Mouse (Mus musculus) myocyte (in vitro differentiated cells): ENCODE measurements around the gene Enkd1.

ENCODE experiments used
- E2F4 ChIP-seq: IDR thresholded peaks from one replicate; pipeline ENCODE4 v1.6.1; 2011; ENCODE audit warnings: mild to moderate bottlenecking, control low read depth, moderate library complexity; ENCODE audit not compliant: insufficient read depth
- MAX ChIP-seq: IDR thresholded peaks from one replicate; pipeline ENCODE4 v1.6.1; 2011; ENCODE audit warnings: low read depth, mild to moderate bottlenecking, control low read depth
- MYOD1 ChIP-seq, 3 experiments: IDR thresholded peaks; one replicate each; pipeline ENCODE4 v1.6.1; 2011; ENCODE audit warnings: control low read depth in 2 of 3, low read depth in 2 of 3, mild to moderate bottlenecking in 2 of 3, moderate library complexity in 1 of 3; ENCODE audit not compliant: insufficient read length in 2 of 3, control insufficient read depth in 1 of 3
- MYOG ChIP-seq, 3 experiments: IDR thresholded peaks; one replicate each; pipeline ENCODE4 v1.6.1; 2011; ENCODE audit warnings: control low read depth in 2 of 3, low read depth in 2 of 3, mild to moderate bottlenecking in 2 of 3; ENCODE audit not compliant: insufficient read length in 2 of 3, control insufficient read depth in 1 of 3, insufficient read depth in 1 of 3
- POLR2A ChIP-seq: IDR thresholded peaks from one replicate; pipeline ENCODE4 v1.6.1; 2011; ENCODE audit warnings: low read depth, mild to moderate bottlenecking, control low read depth, moderate library complexity; ENCODE audit not compliant: insufficient read length
- REST ChIP-seq: IDR thresholded peaks from one replicate; pipeline ENCODE4 v1.6.1; 2011; ENCODE audit warnings: mild to moderate bottlenecking, control low read depth, moderate library complexity; ENCODE audit not compliant: insufficient read depth, insufficient read length
- SRF ChIP-seq: IDR thresholded peaks from one replicate; pipeline ENCODE4 v1.6.1; 2011; ENCODE audit warnings: low read depth; ENCODE audit not compliant: control insufficient read depth, insufficient read length
- TCF12 ChIP-seq: IDR thresholded peaks from one replicate; pipeline ENCODE4 v1.6.1; 2011; ENCODE audit warnings: mild to moderate bottlenecking, control low read depth; ENCODE audit not compliant: poor library complexity, insufficient read depth, severe bottlenecking
- TCF3 ChIP-seq: IDR thresholded peaks from one replicate; pipeline ENCODE4 v1.6.1; 2011; ENCODE audit warnings: low read depth, control low read depth; ENCODE audit not compliant: insufficient read length
- USF1 ChIP-seq: IDR thresholded peaks from one replicate; pipeline ENCODE4 v1.6.1; 2011; ENCODE audit warnings: low read depth, mild to moderate bottlenecking, control low read depth, moderate library complexity

DNA sequence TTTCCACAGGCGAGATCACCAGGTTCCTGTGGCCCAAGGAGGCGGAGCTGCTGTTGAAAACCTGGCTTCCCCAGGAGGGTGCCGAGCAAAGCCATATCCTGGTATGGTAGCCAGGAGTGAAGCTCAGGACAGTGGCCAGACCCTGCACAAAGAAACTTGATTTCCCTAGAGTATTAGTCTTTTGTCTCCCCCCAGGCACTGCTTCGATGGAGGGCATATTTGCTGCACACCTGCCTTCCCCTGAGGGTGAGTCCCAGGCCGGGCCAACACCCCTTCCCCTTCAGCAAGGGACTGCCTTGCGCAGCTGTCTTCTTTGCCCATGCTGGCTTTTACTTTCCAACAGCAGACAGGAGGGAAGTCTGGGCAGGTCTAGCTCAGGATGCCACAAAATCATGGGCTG lies 21.5 kb downstream of the Enkd1 start:
- no peak for TF ChIP-seq USF1
- no peak for TF ChIP-seq TCF12
- no peak for TF ChIP-seq POLR2A
- TF ChIP-seq SRF = no peak
- TF ChIP-seq E2F4 = no peak
- TF ChIP-seq MAX = no peak
- no peak for TF ChIP-seq TCF3
- TF ChIP-seq MYOG (IDR thresholded peaks at IDR 0.05; ENCODE audit: control insufficient read depth in 1 of 3, insufficient read depth in 1 of 3, insufficient read length in 2 of 3, low read depth in 2 of 3) = no peak
- no peak for TF ChIP-seq REST
- no peak for TF ChIP-seq MYOD1 (IDR thresholded peaks at IDR 0.05; ENCODE audit: control insufficient read depth in 1 of 3, insufficient read length in 2 of 3, low read depth in 2 of 3)
